Mouse (Mus musculus): ENCODE data around the gene Tspan9.

GRCm38 (mm10) chr6:128132581-128132980 is 10.8 kb downstream of the Tspan9 start:
- no peak for TF ChIP-seq CTCF (IDR thresholded peaks at IDR 0.05; ENCODE audit: low read depth)
- TF ChIP-seq EP300 (IDR thresholded peaks at IDR 0.05; ENCODE audit: low read depth) = no peak

Measured in liver, postnatal 0 days (tissue).